Comparison of ENCODE assay signal across 11 mouse cellular contexts in the genomic region with DNA sequence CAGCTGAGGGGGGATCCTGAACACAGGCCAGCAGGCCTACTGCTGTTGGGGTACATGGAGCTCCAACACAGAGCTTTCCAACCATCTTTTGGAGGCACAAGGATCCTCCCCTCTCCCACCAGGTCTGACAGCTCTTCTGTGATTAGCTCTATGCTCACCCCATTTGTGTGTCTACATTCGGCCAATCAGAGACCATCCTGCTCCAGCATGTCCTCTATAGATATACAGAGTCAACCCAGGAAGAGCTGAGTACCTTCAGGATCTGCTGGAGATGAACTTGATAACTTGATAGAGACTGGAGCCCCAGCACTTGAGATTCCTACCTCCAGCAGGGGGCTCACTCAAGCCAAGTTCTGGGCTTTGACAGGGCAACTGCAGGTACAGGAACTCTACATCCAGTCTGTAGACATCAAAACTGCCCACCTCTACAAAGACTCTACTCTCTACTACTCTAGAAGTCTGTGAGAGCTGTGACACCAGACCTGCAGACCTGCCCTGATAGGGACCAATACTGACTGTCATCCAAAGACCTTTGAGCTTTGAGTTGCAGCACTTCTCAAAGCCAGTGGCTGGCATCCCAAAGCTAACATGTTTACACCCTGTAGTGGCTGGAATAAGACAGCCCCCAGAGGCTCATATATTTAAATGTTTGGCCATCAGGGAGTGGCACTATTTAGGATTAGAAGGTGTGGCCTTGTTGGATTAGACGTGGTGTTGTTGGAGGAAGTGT. TPM values are rescaled to one million over a fixed set of nuclear protein-coding genes. Genes with fewer than 3 reads are reported as not detected.
DNase-seq lines count a peak whose midpoint lies in the region; ATAC-seq and TF ChIP-seq lines count a peak whose summit lies in the region.
"Had no signal": no experiment of that assay in that cellular context is flagged by ENCODE, and none has a peak within 500 bp of the region (broad histone marks: within the 10 kb centered on the region; RNA-seq: fewer than 3 reads in every experiment).

No protein-coding gene starts in this region.

- intact Hi-C loops in heart, adult 2 months (cut with DNase I): no loop called here
- intact Hi-C loops in heart, postnatal 10 days (cut with DNase I): no loop called here

- no peak for TF ChIP-seq POLR2A in heart, adult 2 months (IDR thresholded peaks at IDR 0.05; ENCODE audit: insufficient read depth, low read depth, low read length)

- no peaks in the 10 kb centered on the region for H3K36me3 ChIP-seq in heart, adult 2 months (ENCODE audit: control insufficient read depth, insufficient read depth, low read length)
- no peaks in the 10 kb centered on the region for H3K36me3 ChIP-seq in intestine, embryonic 15.5 days
- H3K36me3 ChIP-seq in liver, embryonic 16.5 days (ENCODE audit: control insufficient read depth, insufficient read depth): no peaks in the 10 kb centered on the region
- H3K36me3 ChIP-seq: hindbrain, embryonic 15.5 days; limb, embryonic 12.5 days had no signal

- no peaks in the 10 kb centered on the region for H3K79me2 ChIP-seq in heart, adult 2 months (replicated peaks; ENCODE audit: control insufficient read depth, insufficient read depth, low read length)

- no peak for DNase-seq in heart, adult 2 months
- no peak for DNase-seq in heart, postnatal 4 days
- DNase-seq in thymus, postnatal 0 days (ENCODE audit: low spot score): peak; percentile 60
- DNase-seq in layer of hippocampus, postnatal 25 days (ENCODE audit: extremely low spot score in 1 of 2, low spot score in 1 of 2): no peak
- DNase-seq in heart, postnatal 10 days: no peak
- DNase-seq: right cerebral cortex, postnatal 25 days had no signal

- 87% methylated on average over 2 of the region's 2 CpGs for WGBS in heart, adult 2 months
- WGBS in intestine, embryonic 15.5 days: 93% methylated on average over 2 of the region's 2 CpGs
- 58% methylated on average over 2 of the region's 2 CpGs for WGBS in liver, embryonic 16.5 days (ENCODE audit: insufficient replicate concordance)

- H3K27me3 ChIP-seq in heart, adult 2 months (ENCODE audit: control insufficient read depth, insufficient read depth, low read length): no peaks in the 10 kb centered on the region
- no peaks in the 10 kb centered on the region for H3K27me3 ChIP-seq in intestine, embryonic 15.5 days (replicated peaks)
- H3K27me3 ChIP-seq in liver, embryonic 16.5 days (ENCODE audit: control insufficient read depth, insufficient read depth, low read depth, low read length): no peaks in the 10 kb centered on the region
- H3K27me3 ChIP-seq: hindbrain, embryonic 15.5 days; limb, embryonic 12.5 days had no signal

- H3K9ac ChIP-seq in heart, adult 2 months (ENCODE audit: low read depth, low read length): no peak overlapping the region
- no peak overlapping the region for H3K9ac ChIP-seq in intestine, embryonic 15.5 days
- no peak overlapping the region; the same call in 1 of the 2 replicates for H3K9ac ChIP-seq in liver, embryonic 16.5 days (ENCODE audit: low read depth, low read length)
- H3K9ac ChIP-seq: hindbrain, embryonic 15.5 days; limb, embryonic 12.5 days had no signal

- no peak overlapping the region for H3K4me3 ChIP-seq in heart, adult 2 months
- no peak overlapping the region for H3K4me3 ChIP-seq in intestine, embryonic 15.5 days (replicated peaks)
- no peak overlapping the region for H3K4me3 ChIP-seq in liver, embryonic 16.5 days (ENCODE audit: low read depth, low read length)
- H3K4me3 ChIP-seq: hindbrain, embryonic 15.5 days; limb, embryonic 12.5 days had no signal

- peak; percentile 33 for TF ChIP-seq CTCF in heart, adult 2 months (IDR thresholded peaks at IDR 0.05)

- no peaks in the 10 kb centered on the region for H3K9me3 ChIP-seq in intestine, embryonic 15.5 days
- H3K9me3 ChIP-seq in liver, embryonic 16.5 days (replicated peaks; ENCODE audit: control insufficient read depth, low read length): no peaks in the 10 kb centered on the region
- H3K9me3 ChIP-seq: hindbrain, embryonic 15.5 days; limb, embryonic 12.5 days had no signal

- no peak overlapping the region for H3K27ac ChIP-seq in heart, adult 2 months
- no peak overlapping the region for H3K27ac ChIP-seq in intestine, embryonic 15.5 days
- no peak overlapping the region for H3K27ac ChIP-seq in liver, embryonic 16.5 days (ENCODE audit: low read length)
- H3K27ac ChIP-seq: hindbrain, embryonic 15.5 days; limb, embryonic 12.5 days had no signal

- H3K4me2 ChIP-seq in intestine, embryonic 15.5 days (replicated peaks): no peak overlapping the region
- no peak overlapping the region for H3K4me2 ChIP-seq in liver, embryonic 16.5 days (ENCODE audit: low read depth, low read length)
- H3K4me2 ChIP-seq: hindbrain, embryonic 15.5 days; limb, embryonic 12.5 days had no signal

- peaks cover 2% of the 10 kb centered on the region for H3K4me1 ChIP-seq in heart, adult 2 months (ENCODE audit: control insufficient read depth, insufficient read depth, low read length)
- H3K4me1 ChIP-seq in intestine, embryonic 15.5 days (replicated peaks): no peaks in the 10 kb centered on the region
- peaks cover 51% of the 10 kb centered on the region for H3K4me1 ChIP-seq in liver, embryonic 16.5 days (ENCODE audit: control insufficient read depth, low read depth, low read length)
- H3K4me1 ChIP-seq: hindbrain, embryonic 15.5 days had no signal

- TF ChIP-seq EP300 in heart, adult 2 months (IDR thresholded peaks at IDR 0.05; ENCODE audit: insufficient read depth, low read depth, low read length): no peak

- ATAC-seq in intestine, embryonic 15.5 days: peak; percentile 7; the same call in 1 of the 2 replicates
- ATAC-seq in liver, embryonic 16.5 days (ENCODE audit: low read depth): peak; percentile 19; the same call in 1 of the 2 replicates
- ATAC-seq in megakaryocyte progenitor cell, adult 5-6 weeks (replicated peaks; ENCODE audit: poor library complexity): no peak; the same call in 1 of the 2 replicates

RNA-seq across cellular contexts. Expression of a gene that starts 11.1 kb away (rescaled TPM):
- total RNA-seq in heart, adult 2 months (2021): 1 to 10 TPM; 2.5 to 3.4 TPM
- 2.4 and 6.4 TPM in 2 replicates for polyA plus RNA-seq in heart, adult 2 months (2012; rRNA removed)
- 10 to 100 TPM; 13.1 to 15.4 TPM for total RNA-seq in heart, postnatal 4 days (2021)
- 18.2 and 19.4 TPM in 2 replicates for polyA plus RNA-seq in intestine, embryonic 15.5 days (2015; fragmentation: Nextera tagmentation; extraction: Ambion mirVana)
- 32.3 and 33.2 TPM in 2 replicates for polyA plus RNA-seq in liver, embryonic 16.5 days (2015; fragmentation: Nextera tagmentation; extraction: Ambion mirVana)
- 36.0 and 37.9 TPM in 2 replicates for polyA plus RNA-seq in thymus, postnatal 0 days (2015; fragmentation: Nextera tagmentation; extraction: Ambion mirVana)
- 157 and 167 TPM in 2 replicates for total RNA-seq in megakaryocyte progenitor cell, adult 5-6 weeks (2015)
- total RNA-seq in megakaryocyte progenitor cell, adult 5-6 weeks (2017): 173 and 176 TPM in 2 replicates
- 10 to 100 TPM; 17.8 to 23.4 TPM for total RNA-seq in layer of hippocampus, postnatal 25 days (2021)
- total RNA-seq in heart, postnatal 10 days (2021): 10 to 100 TPM in 1 of 2 experiments, 1 to 10 TPM in 1; 9.4 to 11.1 TPM

RNA-seq across cellular contexts. Expression of a gene that starts 50.9 kb away (rescaled TPM):
- total RNA-seq in heart, adult 2 months (2021): 10 to 100 TPM; 17.4 to 18.4 TPM
- 22.7 and 28.4 TPM in 2 replicates for polyA plus RNA-seq in heart, adult 2 months (2012; rRNA removed)
- total RNA-seq in heart, postnatal 4 days (2021): 10 to 100 TPM; 11.4 to 12.5 TPM
- polyA plus RNA-seq in intestine, embryonic 15.5 days (2015; fragmentation: Nextera tagmentation; extraction: Ambion mirVana): 8.7 and 10.4 TPM in 2 replicates
- polyA plus RNA-seq in liver, embryonic 16.5 days (2015; fragmentation: Nextera tagmentation; extraction: Ambion mirVana): 4.5 and 4.8 TPM in 2 replicates
- polyA plus RNA-seq in thymus, postnatal 0 days (2015; fragmentation: Nextera tagmentation; extraction: Ambion mirVana): 6.2 and 7.0 TPM in 2 replicates
- 0.77 and 1.1 TPM in 2 replicates for total RNA-seq in megakaryocyte progenitor cell, adult 5-6 weeks (2015)
- 1.2 and 1.4 TPM in 2 replicates for total RNA-seq in megakaryocyte progenitor cell, adult 5-6 weeks (2017)
- 100 to 1,000 TPM; 135 to 150 TPM for total RNA-seq in layer of hippocampus, postnatal 25 days (2021)
- 10 to 100 TPM in 1 of 2 experiments, 1 to 10 TPM in 1; 9.4 to 12.6 TPM for total RNA-seq in heart, postnatal 10 days (2021)

Comparison
In these comparisons a context has a peak if more than half of its experiments do, and no peak if none do; other contexts are left out.
1. RNA of a gene that starts 11.1 kb away (total RNA-seq): 157 to 176 TPM in megakaryocyte progenitor cell, adult 5-6 weeks; 17.8 to 23.4 TPM in layer of hippocampus, postnatal 25 days, 13.1 to 15.4 TPM in heart, postnatal 4 days, 9.4 to 11.1 TPM in heart, postnatal 10 days and 2.5 to 3.4 TPM in heart, adult 2 months; every median in the first group is over 4 times any median in the second.
2. RNA of a gene that starts 50.9 kb away (total RNA-seq): 135 to 150 TPM in layer of hippocampus, postnatal 25 days; 17.4 to 18.4 TPM in heart, adult 2 months, 9.4 to 12.6 TPM in heart, postnatal 10 days, 11.4 to 12.5 TPM in heart, postnatal 4 days and 0.77 to 1.4 TPM in megakaryocyte progenitor cell, adult 5-6 weeks; every median in the first group is over 4 times any median in the second.